Mouse (Mus musculus) midbrain, embryonic 12.5 days (tissue): Measurements from ENCODE around the gene Cacng2. TPM values are rescaled to one million over a fixed set of nuclear protein-coding genes. Genes with fewer than 3 reads are reported as not detected.

Source experiments
- ATAC-seq: fragments of 200-750 bp; cut with Nextera tagmentation; 2 replicates; pipeline ENCODE4 v1.8.0; 2017; ENCODE audit warnings: low read depth, moderate TSS enrichment, moderate library complexity; ENCODE audit not compliant: low FRiP score
- H3K27ac ChIP-seq: fragments of 300-500 bp; sonication (generic); replicated peaks from 2 replicates; pipeline ENCODE4 v1.5.1; 2016; ENCODE audit warnings: mild to moderate bottlenecking
- H3K27me3 ChIP-seq: fragments of 300-500 bp; sonication (generic); 2 replicates; pipeline ENCODE4 v1.6.1; 2016; ENCODE audit warnings: mild to moderate bottlenecking
- H3K36me3 ChIP-seq: fragments of 300-500 bp; sonication (generic); 2 replicates; pipeline ENCODE4 v1.6.1; 2016
- H3K4me1 ChIP-seq: fragments of 300-500 bp; sonication (generic); 2 replicates; pipeline ENCODE4 v1.6.1; 2016
- H3K4me2 ChIP-seq: fragments of 300-500 bp; sonication (generic); replicated peaks from 2 replicates; pipeline ENCODE4 v1.6.1; 2016; ENCODE audit warnings: mild to moderate bottlenecking, moderate library complexity
- H3K4me3 ChIP-seq: fragments of 300-500 bp; sonication (generic); 2 replicates; pipeline ENCODE4 v1.5.1; 2016; ENCODE audit warnings: mild to moderate bottlenecking
- H3K9ac ChIP-seq: fragments of 300-500 bp; sonication (generic); replicated peaks from 2 replicates; pipeline ENCODE4 v1.6.1; 2016; ENCODE audit warnings: mild to moderate bottlenecking, moderate library complexity
- H3K9me3 ChIP-seq: fragments of 300-500 bp; sonication (generic); 2 replicates; pipeline ENCODE4 v1.6.1; 2016; ENCODE audit warnings: mild to moderate bottlenecking
- WGBS: fragments of 180-500 bp; shearing (Covaris S2); methylation state at CpG from one replicate; pipeline ENCODE4 v1.1.7; 2016; 5-methylcytosine and 5-hydroxymethylcytosine counted together
- polyA plus RNA-seq: library from polyadenylated mRNA; unstranded; fragments of >200 nt; fragmentation: Nextera tagmentation; extraction: Ambion mirVana; gene quantifications from 2 replicates; pipeline ENCODE4 v1.2.1, GENCODE M21; 2016

Gene Cacng2
- polyA plus RNA-seq, 1 experiment from 2014 or later: 3.1 TPM

DNA sequence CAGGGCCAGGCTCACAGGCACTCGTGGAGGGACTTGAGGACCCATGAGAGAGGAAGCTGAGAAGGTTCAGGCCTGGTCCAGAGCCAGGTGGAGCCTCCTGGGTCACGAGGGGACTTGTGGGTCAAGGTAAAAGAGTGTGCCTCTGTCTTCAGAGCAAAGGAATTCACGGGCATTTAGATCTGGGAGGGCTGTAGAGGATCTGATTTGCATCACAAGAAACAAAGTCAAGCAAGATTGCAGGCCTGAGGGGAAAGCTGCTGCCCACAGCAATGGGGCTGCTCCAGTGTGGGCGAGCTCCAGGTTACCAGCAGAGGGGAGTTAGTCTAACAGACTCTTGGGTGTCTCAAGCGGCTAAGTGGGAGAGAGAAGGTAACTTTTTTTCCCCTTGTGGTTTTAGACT, 118.4 kb downstream of the Cacng2 start:
- H3K27ac ChIP-seq: no peak overlapping the region
- H3K4me1 ChIP-seq: peaks cover 4% of the 10 kb centered on the region; the same call in 1 of the 2 replicates
- H3K4me2 ChIP-seq: no peak overlapping the region
- no peak for ATAC-seq
- no peaks in the 10 kb centered on the region; the same call in 1 of the 2 replicates for H3K27me3 ChIP-seq
- H3K9ac ChIP-seq: no peak overlapping the region
- no peaks in the 10 kb centered on the region for H3K9me3 ChIP-seq
- WGBS: 17% methylated on average over 5 of the region's 5 CpGs
- H3K36me3 ChIP-seq: no peaks in the 10 kb centered on the region
- no peak overlapping the region for H3K4me3 ChIP-seq

DNA sequence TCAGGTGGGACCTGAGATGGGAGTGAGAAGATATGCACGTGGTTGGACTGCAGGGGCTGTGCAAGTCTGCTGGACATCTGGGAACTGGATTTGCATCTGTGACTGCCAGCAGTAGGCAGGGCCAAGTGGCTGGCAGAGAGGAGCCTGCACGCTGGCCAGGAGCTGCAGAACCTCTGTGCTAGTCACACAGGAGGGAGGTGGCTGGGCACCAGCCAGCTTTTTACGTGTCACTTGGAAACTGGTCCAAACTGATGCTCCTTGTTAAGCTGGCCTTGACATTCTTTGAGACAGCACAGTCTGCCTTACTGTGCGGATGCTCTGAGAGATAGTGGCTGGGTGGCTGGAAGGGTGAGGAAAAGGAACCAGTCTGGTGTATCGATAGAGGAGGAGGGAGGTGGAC, 131.3 kb downstream of the Cacng2 start:
- Histone ChIP-seq H3K27me3 (0 out of 2 replicates have a peak, but pooled peaks cover 2% of the 10 kb centered on the region), H3K27ac (no peak overlapping the region), H3K9me3 (no peaks in the 10 kb centered on the region), H3K4me2 (no peak overlapping the region), H3K4me1 (no peaks in the 10 kb centered on the region), H3K9ac (no peak overlapping the region), H3K4me3 (no peak overlapping the region), H3K36me3 (no peaks in the 10 kb centered on the region)
- ATAC-seq: no peak
- 82% methylated on average over 5 of the region's 5 CpGs for WGBS

DNA sequence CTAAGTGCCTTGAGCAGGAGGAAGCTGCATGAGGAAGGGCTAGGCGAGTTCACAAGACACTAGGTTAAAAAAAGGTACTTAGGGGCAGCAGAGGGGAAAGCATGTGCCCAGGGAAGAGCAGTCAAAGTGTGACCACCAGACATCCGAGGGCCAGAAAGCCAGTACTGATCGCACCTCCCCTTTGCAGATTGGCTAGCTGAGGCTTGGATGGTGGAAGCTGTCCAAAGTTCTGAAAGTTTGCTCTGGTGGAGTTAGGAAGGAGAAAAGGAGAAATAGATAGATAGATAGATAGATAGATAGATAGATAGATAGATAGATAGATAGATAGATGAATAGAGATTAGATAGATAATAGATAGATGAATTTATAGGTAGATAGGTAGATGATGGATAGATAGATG, 136.4 kb downstream of the Cacng2 start:
- Histone ChIP-seq H3K4me1 (0 out of 2 replicates have a peak, but pooled peaks cover 3% of the 10 kb centered on the region), H3K36me3 (no peaks in the 10 kb centered on the region), H3K9me3 (no peaks in the 10 kb centered on the region), H3K27ac (no peak overlapping the region), H3K4me3 (no peak overlapping the region), H3K27me3 (0 out of 2 replicates have a peak, but pooled peaks cover 2% of the 10 kb centered on the region), H3K4me2 (no peak overlapping the region), H3K9ac (no peak overlapping the region)
- no peak for ATAC-seq
- 52% methylated on average over 3 of the region's 3 CpGs for WGBS

DNA sequence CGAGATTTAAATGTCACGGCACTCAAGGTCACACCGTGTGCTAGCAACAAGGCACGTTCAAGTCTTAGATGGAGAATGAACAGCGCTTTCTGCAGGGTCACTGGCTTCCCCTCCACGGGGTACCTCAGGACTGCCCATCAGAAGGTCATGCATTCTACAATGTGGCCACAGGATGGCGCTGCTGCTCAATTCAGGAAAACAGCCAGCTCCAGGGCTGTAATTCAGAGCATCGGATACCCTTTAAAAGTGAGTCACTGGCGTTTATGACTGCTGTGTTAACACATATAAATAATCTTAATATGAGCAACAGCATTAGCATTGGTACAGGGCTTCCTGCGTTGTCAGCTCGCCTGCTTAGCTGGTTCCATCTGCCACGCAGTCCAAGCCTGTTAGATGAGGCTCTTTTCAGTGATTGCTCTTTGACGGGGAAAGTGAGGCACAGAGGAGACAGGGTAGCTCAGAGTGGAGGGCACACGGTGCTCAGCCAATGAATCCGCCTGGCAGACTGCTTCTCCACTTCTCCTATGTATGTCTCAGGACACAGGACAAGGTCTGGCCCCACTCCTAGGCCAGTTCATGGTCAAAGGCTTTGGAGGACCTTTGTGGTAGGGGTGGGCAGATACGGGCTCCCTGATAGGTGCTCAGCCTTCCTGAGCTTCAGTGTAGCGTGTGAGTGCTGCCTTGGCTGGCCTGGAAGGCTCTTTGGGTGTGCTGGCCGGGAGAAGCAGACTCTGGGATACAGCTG, 137.5 kb downstream of the Cacng2 start:
- 30% methylated on average over 18 of the region's 18 CpGs for WGBS
- no peak overlapping the region for H3K27ac ChIP-seq
- H3K27me3 ChIP-seq: peaks cover 2% of the 10 kb centered on the region; the same call in 1 of the 2 replicates
- no peak overlapping the region for H3K4me2 ChIP-seq
- H3K4me3 ChIP-seq: no peak overlapping the region
- no peaks in the 10 kb centered on the region for H3K9me3 ChIP-seq
- 0 out of 2 replicates have a peak, but pooled peaks cover 3% of the 10 kb centered on the region for H3K4me1 ChIP-seq
- H3K9ac ChIP-seq: no peak overlapping the region
- ATAC-seq: no peak
- H3K36me3 ChIP-seq: no peaks in the 10 kb centered on the region

DNA sequence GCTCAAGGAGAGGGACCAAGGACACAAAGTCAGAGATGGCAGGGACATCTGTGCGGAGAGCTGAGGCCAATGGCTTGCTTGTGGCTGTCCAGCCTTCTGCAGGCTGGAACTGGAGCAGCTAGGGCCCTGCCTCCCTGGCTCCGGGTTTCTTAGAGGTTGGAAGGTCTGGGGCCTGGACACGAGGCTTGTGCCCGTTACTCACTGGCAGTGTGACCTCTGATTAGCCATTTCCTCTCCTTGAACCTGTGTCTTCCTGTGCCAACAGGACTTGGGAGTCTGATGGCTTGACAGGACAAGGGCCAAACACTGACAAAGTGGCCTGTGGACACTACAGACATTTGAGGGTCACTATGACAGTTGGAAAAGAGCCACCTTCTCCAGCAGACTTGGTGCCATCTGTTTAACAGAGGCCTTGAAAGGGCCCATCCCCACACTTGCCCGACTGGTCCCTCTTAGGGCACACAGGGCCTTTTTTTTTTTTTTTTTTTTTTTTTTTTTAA, 138.6 kb downstream of the Cacng2 start:
- 71% methylated on average over 5 of the region's 5 CpGs for WGBS
- no peaks in the 10 kb centered on the region for H3K36me3 ChIP-seq
- H3K9me3 ChIP-seq: no peaks in the 10 kb centered on the region
- H3K4me2 ChIP-seq: no peak overlapping the region
- no peak overlapping the region for H3K4me3 ChIP-seq
- 0 out of 2 replicates have a peak, but pooled peaks cover 3% of the 10 kb centered on the region for H3K4me1 ChIP-seq
- no peak overlapping the region for H3K9ac ChIP-seq
- H3K27me3 ChIP-seq: peaks cover 2% of the 10 kb centered on the region; the same call in 1 of the 2 replicates
- no peak for ATAC-seq
- no peak overlapping the region for H3K27ac ChIP-seq

DNA sequence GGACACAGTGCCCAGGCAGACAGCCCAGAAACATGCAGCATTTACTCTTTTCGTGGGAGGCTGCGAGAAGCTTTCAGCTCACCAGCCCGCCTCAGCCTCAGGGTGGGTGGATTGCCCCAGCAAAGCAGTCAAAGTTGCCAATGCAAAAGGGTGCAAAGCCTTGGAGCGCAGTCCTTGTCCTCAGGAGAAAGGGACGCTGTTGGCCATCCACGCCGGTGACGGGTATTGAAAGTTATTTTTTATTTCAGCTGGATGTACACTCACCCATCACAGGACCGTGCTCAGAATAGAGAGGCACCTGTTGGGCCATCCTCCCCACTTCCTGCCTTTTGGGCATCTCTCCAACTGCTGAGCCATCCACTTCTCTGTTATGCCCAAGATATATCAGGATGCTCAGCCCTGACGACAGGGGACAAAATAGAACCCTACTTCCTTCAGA, 140.4 kb downstream of the Cacng2 start:
- Histone ChIP-seq H3K27me3 (no peaks in the 10 kb centered on the region; the same call in 1 of the 2 replicates), H3K4me2 (no peak overlapping the region), H3K27ac (no peak overlapping the region), H3K9me3 (no peaks in the 10 kb centered on the region), H3K4me3 (no peak overlapping the region), H3K36me3 (no peaks in the 10 kb centered on the region), H3K4me1 (0 out of 2 replicates have a peak, but pooled peaks cover 3% of the 10 kb centered on the region), H3K9ac (no peak overlapping the region; the same call in 1 of the 2 replicates)
- no peak for ATAC-seq
- 88% methylated on average over 10 of the region's 10 CpGs for WGBS

DNA sequence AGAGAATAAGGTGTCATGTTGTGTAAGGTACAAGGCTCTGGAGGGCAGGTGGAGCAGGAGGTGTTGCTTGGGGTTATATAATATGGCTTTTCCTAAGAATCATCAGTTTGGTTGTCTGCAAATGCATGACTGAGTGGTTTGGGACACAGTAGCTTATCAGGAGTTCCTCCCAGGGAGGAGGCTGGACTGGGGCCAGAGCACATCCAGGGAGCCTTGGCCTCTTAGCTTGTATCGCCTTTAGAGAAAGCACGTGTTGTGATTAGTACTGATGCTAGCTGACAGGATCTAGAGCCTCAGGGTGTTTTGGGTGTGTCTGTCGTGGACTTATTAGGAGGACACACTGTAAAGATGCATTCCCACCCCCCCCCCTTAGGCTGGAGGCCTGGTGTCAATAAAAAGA, 142.2 kb downstream of the Cacng2 start:
- WGBS: 80% methylated on average over 3 of the region's 3 CpGs

DNA sequence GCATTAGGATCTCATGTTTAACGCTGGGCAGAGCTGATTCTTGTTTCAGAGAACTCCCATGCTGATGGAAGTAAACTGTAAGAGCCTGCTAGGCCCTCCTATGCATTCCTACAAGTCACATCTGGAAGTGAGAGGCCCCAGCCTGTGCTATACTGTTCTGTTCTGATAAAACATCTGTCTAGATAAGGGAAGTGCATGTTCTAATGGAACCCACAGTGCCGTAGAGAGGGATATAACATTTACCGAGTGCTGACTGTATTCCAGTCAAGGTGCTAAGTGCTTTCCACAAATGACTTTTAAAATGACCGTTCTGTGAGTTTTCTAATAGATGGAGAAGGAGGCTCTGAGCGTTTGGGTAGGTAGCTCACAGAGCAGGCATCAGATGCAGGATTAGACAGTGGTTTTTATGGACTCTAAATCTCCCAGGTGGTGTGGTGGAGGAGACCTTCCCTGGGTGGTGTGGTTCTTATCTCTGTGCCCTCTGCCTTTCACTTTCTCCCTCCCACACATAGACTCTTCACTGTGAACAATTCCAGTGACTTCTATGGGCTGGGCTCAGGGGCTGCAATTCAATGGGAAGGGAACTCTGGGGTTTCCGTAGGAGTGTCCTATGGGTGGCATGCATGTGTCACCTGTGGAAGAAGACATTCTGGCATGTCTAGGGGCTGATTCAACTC, 145.5 kb downstream of the Cacng2 start:
- no peak for ATAC-seq
- Histone ChIP-seq H3K9ac (no peak overlapping the region), H3K4me2 (no peak overlapping the region), H3K4me3 (no peak overlapping the region), H3K27me3 (no peaks in the 10 kb centered on the region; the same call in 1 of the 2 replicates), H3K9me3 (no peaks in the 10 kb centered on the region), H3K36me3 (no peaks in the 10 kb centered on the region), H3K4me1 (peaks cover 12% of the 10 kb centered on the region), H3K27ac (no peak overlapping the region)
- WGBS: 74% methylated on average over 6 of the region's 6 CpGs

More for the DNA sequence above, 142.2 kb downstream of the Cacng2 start:
- no peaks in the 10 kb centered on the region; the same call in 1 of the 2 replicates for H3K27me3 ChIP-seq
- H3K4me1 ChIP-seq: 0 out of 2 replicates have a peak, but pooled peaks cover 3% of the 10 kb centered on the region
- no peak overlapping the region for H3K27ac ChIP-seq
- ATAC-seq: no peak
- H3K9me3 ChIP-seq: no peaks in the 10 kb centered on the region
- no peak overlapping the region for H3K4me3 ChIP-seq
- no peaks in the 10 kb centered on the region for H3K36me3 ChIP-seq
- no peak overlapping the region for H3K4me2 ChIP-seq
- H3K9ac ChIP-seq: no peak overlapping the region

DNA sequence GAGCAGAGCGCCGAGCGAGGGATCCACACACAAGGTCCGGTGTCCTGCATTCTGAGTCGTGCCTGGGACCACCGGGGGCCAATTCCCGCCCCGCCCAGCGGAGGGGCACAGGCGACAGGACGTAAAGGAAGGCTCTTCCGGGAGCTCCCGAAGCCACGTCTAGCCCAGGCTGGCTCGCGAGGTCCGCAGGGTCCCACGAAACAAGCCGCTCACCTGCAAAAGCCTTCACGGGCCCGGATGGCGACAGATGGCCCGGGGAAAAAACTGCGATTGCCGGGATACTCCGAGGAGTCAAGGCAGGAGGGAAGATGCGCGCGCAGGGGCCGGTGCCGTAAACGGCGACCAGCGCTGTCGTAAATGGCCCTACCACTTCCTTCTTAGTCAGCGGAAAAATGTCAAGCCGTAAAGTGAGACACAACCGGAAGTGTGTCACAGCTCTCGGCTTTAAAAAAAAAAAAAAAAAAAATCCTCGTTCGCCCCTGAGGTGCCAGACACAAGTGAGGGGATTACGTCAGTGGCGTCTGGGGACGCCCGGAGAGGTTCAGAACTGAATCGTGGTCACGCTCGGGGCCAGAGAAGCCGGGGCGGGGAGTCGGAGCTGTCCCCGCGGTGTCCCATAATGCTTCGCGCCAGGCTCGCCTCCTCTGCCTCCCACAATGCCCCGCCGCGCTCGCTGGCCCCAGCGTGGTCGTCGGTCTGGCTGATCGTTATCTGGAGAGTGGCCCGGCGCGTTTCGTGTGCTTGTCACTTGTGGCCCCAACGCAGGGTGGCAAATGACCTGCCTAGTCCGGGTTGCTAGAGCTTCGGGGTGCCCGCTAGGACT, 149.1 kb downstream of the Cacng2 start, which contains the start of gene Eif3d:
TSS of gene Eif3d (minus strand) at position 344 of the 823 bp plus-strand sequence.
- peak within 1 kb of the TSS; percentile 97 for H3K4me2 ChIP-seq
- peak within 1 kb of the TSS; percentile 96 for H3K9ac ChIP-seq
- WGBS: under 1% methylated on average over 71 of the region's 72 CpGs
- H3K9me3 ChIP-seq: no peaks in the 10 kb centered on the region
- peaks cover 30% of the 10 kb centered on the region for H3K36me3 ChIP-seq
- H3K27ac ChIP-seq: peak within 1 kb of the TSS; percentile 99
- ATAC-seq: peak; percentile 88
- peak within 1 kb of the TSS; percentile 97 for H3K4me3 ChIP-seq
- no peaks in the 10 kb centered on the region for H3K27me3 ChIP-seq
- peaks cover 18% of the 10 kb centered on the region for H3K4me1 ChIP-seq

DNA sequence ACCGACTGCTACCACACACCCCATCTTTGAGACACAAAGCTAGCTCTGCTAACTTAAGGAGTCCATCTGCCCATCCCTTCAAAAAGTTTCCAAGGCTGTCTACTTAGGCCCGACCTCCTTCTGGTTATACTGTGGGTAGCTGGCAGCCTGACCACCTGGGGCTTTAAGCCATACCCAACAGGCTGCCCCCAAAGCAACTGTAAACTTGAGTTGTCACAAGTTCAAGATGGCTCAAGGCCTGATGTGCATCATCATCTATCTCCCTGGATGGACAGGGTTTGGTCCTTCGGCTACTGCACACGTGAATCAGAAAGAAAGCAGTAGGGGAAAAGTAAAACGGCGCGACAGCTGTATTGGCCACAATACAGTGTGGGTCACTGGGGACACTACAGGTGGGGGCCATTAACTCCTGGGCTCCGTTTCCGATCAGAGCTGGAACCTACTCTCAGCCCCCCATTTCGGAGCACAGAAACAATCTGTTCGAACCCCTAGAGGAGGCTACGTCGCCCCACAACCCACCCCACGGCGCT, 149.8 kb downstream of the Cacng2 start:
- H3K4me3 ChIP-seq: peak overlapping the region; percentile 97
- H3K9me3 ChIP-seq: no peaks in the 10 kb centered on the region
- H3K9ac ChIP-seq: peak overlapping the region; percentile 96
- ATAC-seq: 0 out of 2 replicates have a peak, but pooled peaks have one; percentile 7
- peak overlapping the region; percentile 99 for H3K27ac ChIP-seq
- H3K36me3 ChIP-seq: peaks cover 36% of the 10 kb centered on the region
- no peaks in the 10 kb centered on the region for H3K27me3 ChIP-seq
- 3% methylated on average over 15 of the region's 15 CpGs for WGBS
- peak overlapping the region; percentile 97 for H3K4me2 ChIP-seq
- peaks cover 18% of the 10 kb centered on the region for H3K4me1 ChIP-seq

DNA sequence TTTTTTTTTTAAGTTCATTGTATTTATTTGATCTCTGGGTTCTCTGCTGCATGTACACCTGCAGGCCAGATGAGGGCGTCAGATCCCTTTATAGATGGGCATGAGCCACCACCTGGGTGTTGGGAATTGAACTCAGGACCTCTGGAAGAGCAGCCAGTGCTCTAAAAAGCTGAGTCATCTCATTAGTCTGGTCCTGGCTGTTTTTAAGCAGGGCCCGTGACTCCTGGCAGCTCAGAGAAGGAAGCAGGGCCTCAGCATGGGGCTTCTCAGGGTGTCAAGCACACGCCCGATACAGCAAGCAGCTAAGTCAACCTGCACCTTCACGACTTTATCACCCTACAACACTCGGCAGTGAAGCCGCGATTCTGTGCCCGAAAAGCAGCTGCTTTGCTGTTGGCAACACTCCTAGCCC, 154.7 kb downstream of the Cacng2 start:
- peaks cover 85% of the 10 kb centered on the region for H3K36me3 ChIP-seq
- no peak for ATAC-seq
- no peak overlapping the region for H3K9ac ChIP-seq
- H3K27ac ChIP-seq: no peak overlapping the region
- H3K27me3 ChIP-seq: no peaks in the 10 kb centered on the region
- H3K4me2 ChIP-seq: no peak overlapping the region
- no peak overlapping the region for H3K4me3 ChIP-seq
- H3K9me3 ChIP-seq: no peaks in the 10 kb centered on the region
- H3K4me1 ChIP-seq: peaks cover 13% of the 10 kb centered on the region
- WGBS: 87% methylated on average over 9 of the region's 9 CpGs
